Mouse (Mus musculus): ENCODE measurements around the gene Lsm14a. TPM values are rescaled to one million over a fixed set of nuclear protein-coding genes. Genes with fewer than 3 reads are reported as not detected.

Gene Lsm14a
- polyA plus RNA-seq (2014; fragmentation: Nextera tagmentation; extraction: Ambion mirVana): 32.4 and 40.0 TPM in 2 replicates

DNA sequence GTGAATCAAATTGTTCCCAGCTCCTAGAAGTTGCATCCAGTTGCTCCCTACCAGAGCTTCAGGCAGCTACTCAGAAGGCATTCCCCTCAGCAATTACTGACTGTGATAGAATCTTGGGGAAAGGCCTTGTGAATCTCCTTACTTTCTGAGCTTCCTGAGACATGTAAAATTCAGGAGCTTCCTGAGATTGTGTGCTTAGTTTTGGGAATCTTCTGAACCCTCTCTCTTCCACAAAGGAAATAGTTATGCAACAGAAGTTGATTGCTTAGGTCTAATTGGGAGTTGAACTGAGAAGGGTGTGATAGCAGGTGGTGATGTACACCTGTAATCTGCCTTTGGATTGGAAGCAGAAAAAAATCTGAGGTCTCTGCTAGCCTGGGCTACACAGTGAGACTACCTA lies at the start of gene Lsm14a:
Gene Lsm14a, minus strand, starts transcription at position 101 of the 400 bp plus-strand sequence.
- no peaks in the 10 kb centered on the region for H3K9me3 ChIP-seq (ENCODE audit: control insufficient read depth, low read length)
- no peak within 1 kb of the TSS for H3K4me2 ChIP-seq (ENCODE audit: low read length)
- H3K27ac ChIP-seq (replicated peaks in 1 of 2; ENCODE audit: control insufficient read depth in 1 of 2, insufficient read depth in 1 of 2, low read depth in 2 of 2, low read length in 2 of 2): no peak within 1 kb of the TSS
- no peaks in the 10 kb centered on the region for H3K27me3 ChIP-seq (ENCODE audit: control insufficient read depth, insufficient read depth, low read length)
- ATAC-seq (ENCODE audit: insufficient number of reproducible peaks, insufficient read depth, low FRiP score, low read depth): no peak
- H3K4me1 ChIP-seq (ENCODE audit: control insufficient read depth in 2 of 2, insufficient read depth in 2 of 2, low read length in 2 of 2): peaks cover 6 to 9% of the 10 kb centered on the region in 2 experiments
- no peaks in the 10 kb centered on the region for H3K36me3 ChIP-seq (ENCODE audit: control insufficient read depth, insufficient read depth, low read length)
- H3K4me3 ChIP-seq (ENCODE audit: control insufficient read depth in 1 of 2, insufficient read depth in 1 of 2, low read depth in 1 of 2, low read length in 2 of 2): no peak within 1 kb of the TSS
- no peak within 1 kb of the TSS for H3K9ac ChIP-seq (ENCODE audit: low read length)

DNA sequence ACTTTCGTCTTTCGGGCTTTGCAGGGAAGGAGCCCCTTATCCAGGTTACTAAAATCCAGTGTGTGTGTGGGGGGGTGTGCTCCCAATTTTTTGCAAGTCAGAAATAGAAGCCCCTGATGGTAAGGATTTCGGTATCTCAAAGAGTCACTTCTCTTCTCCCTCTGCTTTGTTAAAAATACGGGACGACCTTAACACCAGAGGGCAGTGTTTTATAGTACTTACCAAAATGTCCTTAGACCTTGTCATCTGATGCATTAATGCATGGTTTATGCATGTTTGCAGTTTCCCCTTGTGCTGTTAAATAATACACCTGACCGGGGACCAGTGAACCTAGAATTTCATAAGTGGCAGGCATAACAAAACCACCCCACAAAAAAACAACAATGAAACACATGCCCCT lies 45.8 kb upstream of the Lsm14a start:
- no peaks in the 10 kb centered on the region for H3K9me3 ChIP-seq (ENCODE audit: control insufficient read depth, low read length)
- H3K27ac ChIP-seq (replicated peaks in 1 of 2; ENCODE audit: control insufficient read depth in 1 of 2, insufficient read depth in 1 of 2, low read depth in 2 of 2, low read length in 2 of 2): no peak overlapping the region

DNA sequence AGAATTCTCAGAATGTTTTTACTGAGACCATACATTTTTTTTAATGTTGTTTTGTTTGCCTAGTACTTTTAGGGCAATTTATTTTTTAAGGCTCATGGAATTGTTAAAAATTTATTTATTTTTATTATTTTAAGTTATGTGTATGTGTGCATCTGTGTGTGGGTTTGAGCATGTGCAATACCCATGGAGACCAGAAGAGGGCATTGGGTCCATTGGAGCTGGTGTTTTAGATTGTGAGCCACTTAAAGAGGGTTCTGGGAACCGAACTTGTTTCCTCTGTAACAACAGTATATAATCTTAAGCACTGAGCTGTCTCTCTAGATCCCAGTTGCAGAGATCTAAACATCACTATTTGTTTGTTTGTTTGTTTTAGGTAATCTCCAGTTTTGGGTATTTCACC lies 40.5 kb upstream of the Lsm14a start:
- Histone ChIP-seq H3K27ac (replicated peaks in 1 of 2; ENCODE audit: control insufficient read depth in 1 of 2, insufficient read depth in 1 of 2, low read depth in 2 of 2, low read length in 2 of 2) (no peak overlapping the region), H3K4me2 (ENCODE audit: low read length) (no peak overlapping the region), H3K36me3 (ENCODE audit: control insufficient read depth, insufficient read depth, low read length) (no peaks in the 10 kb centered on the region), H3K4me3 (ENCODE audit: control insufficient read depth in 1 of 2, insufficient read depth in 1 of 2, low read depth in 1 of 2, low read length in 2 of 2) (no peak overlapping the region), H3K27me3 (ENCODE audit: control insufficient read depth, insufficient read depth, low read length) (no peaks in the 10 kb centered on the region), H3K4me1 (ENCODE audit: control insufficient read depth in 2 of 2, insufficient read depth in 2 of 2, low read length in 2 of 2) (no peaks in the 10 kb centered on the region), H3K9me3 (ENCODE audit: control insufficient read depth, low read length) (no peaks in the 10 kb centered on the region), H3K9ac (ENCODE audit: low read length) (no peak overlapping the region)
- no peak for ATAC-seq (ENCODE audit: insufficient number of reproducible peaks, insufficient read depth, low FRiP score, low read depth)
- WGBS: 75% methylated on average over 1 of the region's 1 CpGs

More for the DNA sequence above, 45.8 kb upstream of the Lsm14a start:
- H3K4me3 ChIP-seq (ENCODE audit: control insufficient read depth in 1 of 2, insufficient read depth in 1 of 2, low read depth in 1 of 2, low read length in 2 of 2): no peak overlapping the region
- no peaks in the 10 kb centered on the region for H3K4me1 ChIP-seq (ENCODE audit: control insufficient read depth in 2 of 2, insufficient read depth in 2 of 2, low read length in 2 of 2)
- ATAC-seq (ENCODE audit: insufficient number of reproducible peaks, insufficient read depth, low FRiP score, low read depth): no peak
- no peak overlapping the region for H3K4me2 ChIP-seq (ENCODE audit: low read length)
- no peak overlapping the region for H3K9ac ChIP-seq (ENCODE audit: low read length)
- H3K27me3 ChIP-seq (ENCODE audit: control insufficient read depth, insufficient read depth, low read length): no peaks in the 10 kb centered on the region
- H3K36me3 ChIP-seq (ENCODE audit: control insufficient read depth, insufficient read depth, low read length): no peaks in the 10 kb centered on the region
- WGBS: 30% methylated on average over 6 of the region's 6 CpGs

DNA sequence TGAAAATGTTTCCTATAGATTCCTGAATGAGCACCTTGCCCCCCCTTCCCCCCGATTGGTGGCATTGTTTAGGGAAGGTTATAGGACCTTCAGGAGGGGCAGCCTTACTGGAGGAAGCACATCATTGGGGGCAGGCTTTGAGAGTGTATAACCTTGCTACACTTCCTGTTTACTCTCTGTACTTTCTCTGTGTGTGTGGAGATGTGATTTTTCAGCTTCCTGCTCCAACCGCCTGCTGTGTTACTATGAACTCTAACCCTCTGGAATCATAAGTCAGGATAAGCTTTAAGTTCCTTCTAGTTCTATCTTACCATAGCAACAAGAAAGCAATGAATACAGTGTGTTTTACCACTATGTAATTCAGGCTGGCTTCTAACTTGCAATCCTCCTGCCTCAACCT lies 28.1 kb upstream of the Lsm14a start:
- Histone ChIP-seq H3K4me2 (ENCODE audit: low read length) (no peak overlapping the region), H3K27me3 (ENCODE audit: control insufficient read depth, insufficient read depth, low read length) (no peaks in the 10 kb centered on the region), H3K4me3 (ENCODE audit: control insufficient read depth in 1 of 2, insufficient read depth in 1 of 2, low read depth in 1 of 2, low read length in 2 of 2) (no peak overlapping the region), H3K36me3 (ENCODE audit: control insufficient read depth, insufficient read depth, low read length) (no peaks in the 10 kb centered on the region), H3K9me3 (ENCODE audit: control insufficient read depth, low read length) (0 out of 2 replicates have a peak, but pooled peaks cover 2% of the 10 kb centered on the region), H3K9ac (ENCODE audit: low read length) (no peak overlapping the region), H3K4me1 (ENCODE audit: control insufficient read depth in 2 of 2, insufficient read depth in 2 of 2, low read length in 2 of 2) (no peaks in the 10 kb centered on the region), H3K27ac (replicated peaks in 1 of 2; ENCODE audit: control insufficient read depth in 1 of 2, insufficient read depth in 1 of 2, low read depth in 2 of 2, low read length in 2 of 2) (no peak overlapping the region)
- no peak for ATAC-seq (ENCODE audit: insufficient number of reproducible peaks, insufficient read depth, low FRiP score, low read depth)
- 64% methylated on average over 2 of the region's 2 CpGs for WGBS

DNA sequence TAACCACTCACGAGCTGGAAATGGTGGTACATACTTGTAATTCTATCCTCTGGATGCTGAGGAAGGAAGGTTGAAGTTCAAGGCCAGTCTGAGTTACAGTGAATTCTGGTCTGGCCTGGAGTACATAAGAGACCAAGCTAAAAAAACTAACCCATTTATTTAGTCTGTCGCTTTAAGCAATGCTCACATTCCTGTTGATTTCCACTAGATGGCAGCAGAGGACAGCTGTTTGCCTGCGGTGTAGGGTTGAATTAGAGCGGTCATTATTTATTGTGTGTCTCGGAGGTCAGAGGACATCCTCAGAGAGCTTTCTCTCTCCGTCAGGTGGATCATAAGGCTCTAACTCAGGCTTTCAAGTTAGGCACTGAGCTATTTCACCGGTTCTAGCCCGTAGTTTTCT lies 14.4 kb upstream of the Lsm14a start:
- Histone ChIP-seq H3K27me3 (ENCODE audit: control insufficient read depth, insufficient read depth, low read length) (no peaks in the 10 kb centered on the region; the same call in 1 of the 2 replicates), H3K4me3 (ENCODE audit: control insufficient read depth in 1 of 2, insufficient read depth in 1 of 2, low read depth in 1 of 2, low read length in 2 of 2) (no peak overlapping the region), H3K4me2 (ENCODE audit: low read length) (0 out of 2 replicates have a peak overlapping the region, but pooled peaks have one; percentile 14), H3K4me1 (ENCODE audit: control insufficient read depth in 2 of 2, insufficient read depth in 2 of 2, low read length in 2 of 2) (no peaks in the 10 kb centered on the region), H3K9ac (ENCODE audit: low read length) (no peak overlapping the region), H3K36me3 (ENCODE audit: control insufficient read depth, insufficient read depth, low read length) (no peaks in the 10 kb centered on the region), H3K27ac (replicated peaks in 1 of 2; ENCODE audit: control insufficient read depth in 1 of 2, insufficient read depth in 1 of 2, low read depth in 2 of 2, low read length in 2 of 2) (no peak overlapping the region), H3K9me3 (ENCODE audit: control insufficient read depth, low read length) (no peaks in the 10 kb centered on the region)
- whole genome bisulfite sequencing: 13% methylated on average over 8 of the region's 8 CpGs
- no peak for ATAC-seq (ENCODE audit: insufficient number of reproducible peaks, insufficient read depth, low FRiP score, low read depth)

DNA sequence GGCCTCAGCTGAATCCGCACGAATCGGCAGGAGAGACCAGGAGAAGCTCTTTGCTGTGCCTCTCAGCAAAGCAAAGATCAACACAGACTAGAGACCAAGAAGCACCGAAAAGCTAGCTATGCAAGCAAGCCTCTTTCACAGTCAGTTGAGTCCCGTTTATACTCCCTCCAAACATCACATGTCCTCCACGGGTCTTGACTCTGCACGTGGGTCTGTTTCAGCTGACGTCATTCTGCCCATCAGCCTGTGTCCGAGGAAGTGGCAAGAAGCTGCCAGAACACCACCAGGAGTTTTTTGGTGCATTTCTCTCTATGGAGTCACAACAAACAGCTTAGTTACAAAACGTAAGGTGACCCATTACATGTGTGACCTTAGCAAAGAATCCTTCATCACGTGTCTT lies 10.8 kb upstream of the Lsm14a start:
- H3K4me3 ChIP-seq (ENCODE audit: control insufficient read depth in 1 of 2, insufficient read depth in 1 of 2, low read depth in 1 of 2, low read length in 2 of 2): no peak overlapping the region
- H3K4me1 ChIP-seq (ENCODE audit: control insufficient read depth in 2 of 2, insufficient read depth in 2 of 2, low read length in 2 of 2): no peaks in the 10 kb centered on the region
- no peak overlapping the region for H3K27ac ChIP-seq (replicated peaks in 1 of 2; ENCODE audit: control insufficient read depth in 1 of 2, insufficient read depth in 1 of 2, low read depth in 2 of 2, low read length in 2 of 2)
- H3K36me3 ChIP-seq (ENCODE audit: control insufficient read depth, insufficient read depth, low read length): no peaks in the 10 kb centered on the region
- 62% methylated on average over 11 of the region's 11 CpGs for WGBS
- no peak for ATAC-seq (ENCODE audit: insufficient number of reproducible peaks, insufficient read depth, low FRiP score, low read depth)
- no peak overlapping the region for H3K4me2 ChIP-seq (ENCODE audit: low read length)
- no peak overlapping the region for H3K9ac ChIP-seq (ENCODE audit: low read length)
- H3K27me3 ChIP-seq (ENCODE audit: control insufficient read depth, insufficient read depth, low read length): no peaks in the 10 kb centered on the region; the same call in 1 of the 2 replicates
- H3K9me3 ChIP-seq (ENCODE audit: control insufficient read depth, low read length): no peaks in the 10 kb centered on the region

DNA sequence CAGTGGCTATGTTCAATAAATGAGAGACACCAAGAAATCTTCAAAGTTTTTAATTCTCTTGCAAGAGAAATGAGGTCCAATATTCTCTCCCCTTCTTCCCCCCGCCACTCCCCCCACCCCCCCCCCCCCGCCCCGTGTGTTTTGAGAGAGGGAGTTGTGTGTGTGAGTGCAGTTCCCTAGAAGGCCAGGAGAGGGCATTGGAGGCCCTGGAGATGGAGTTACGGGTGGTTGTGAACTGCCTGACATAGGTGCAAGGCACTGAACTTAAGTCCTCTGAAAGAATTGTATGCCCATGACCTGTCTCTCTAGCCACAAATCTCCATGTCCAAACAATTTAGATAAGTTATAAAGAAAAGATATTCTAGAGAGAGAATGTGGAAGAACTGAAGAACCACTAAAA lies 7.0 kb upstream of the Lsm14a start:
- ATAC-seq (ENCODE audit: insufficient number of reproducible peaks, insufficient read depth, low FRiP score, low read depth): no peak
- Histone ChIP-seq H3K4me1 (ENCODE audit: control insufficient read depth in 2 of 2, insufficient read depth in 2 of 2, low read length in 2 of 2) (no peaks in the 10 kb centered on the region), H3K9ac (ENCODE audit: low read length) (no peak overlapping the region), H3K4me3 (ENCODE audit: control insufficient read depth in 1 of 2, insufficient read depth in 1 of 2, low read depth in 1 of 2, low read length in 2 of 2) (no peak overlapping the region), H3K27me3 (ENCODE audit: control insufficient read depth, insufficient read depth, low read length) (no peaks in the 10 kb centered on the region), H3K4me2 (ENCODE audit: low read length) (no peak overlapping the region), H3K27ac (replicated peaks in 1 of 2; ENCODE audit: control insufficient read depth in 1 of 2, insufficient read depth in 1 of 2, low read depth in 2 of 2, low read length in 2 of 2) (no peak overlapping the region), H3K9me3 (ENCODE audit: control insufficient read depth, low read length) (no peaks in the 10 kb centered on the region), H3K36me3 (ENCODE audit: control insufficient read depth, insufficient read depth, low read length) (no peaks in the 10 kb centered on the region)
- WGBS: 38% methylated on average over 3 of the region's 4 CpGs

DNA sequence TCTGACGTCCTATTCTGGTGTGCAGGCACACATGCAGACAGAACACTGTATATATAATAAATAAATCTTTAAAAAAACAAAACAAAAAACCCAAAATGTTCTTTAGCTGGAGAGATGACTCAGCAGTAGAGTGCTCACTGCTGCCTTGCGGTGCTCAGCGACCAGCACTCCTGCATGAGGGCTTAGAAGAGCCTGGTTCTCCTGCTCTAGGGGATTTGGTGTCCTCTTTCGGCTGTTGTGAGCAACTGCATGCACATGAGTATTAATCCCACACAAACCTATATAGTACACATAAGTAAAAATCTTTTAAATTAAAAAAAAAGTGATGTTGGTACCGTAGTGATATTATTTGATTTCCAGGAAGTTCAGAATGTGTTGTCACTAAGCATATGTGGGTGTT lies 5.7 kb upstream of the Lsm14a start:
- no peak overlapping the region for H3K27ac ChIP-seq (replicated peaks in 1 of 2; ENCODE audit: control insufficient read depth in 1 of 2, insufficient read depth in 1 of 2, low read depth in 2 of 2, low read length in 2 of 2)
- 72% methylated on average over 5 of the region's 5 CpGs for WGBS
- no peaks in the 10 kb centered on the region for H3K27me3 ChIP-seq (ENCODE audit: control insufficient read depth, insufficient read depth, low read length)
- no peaks in the 10 kb centered on the region for H3K9me3 ChIP-seq (ENCODE audit: control insufficient read depth, low read length)
- no peak overlapping the region for H3K9ac ChIP-seq (ENCODE audit: low read length)
- no peak overlapping the region for H3K4me2 ChIP-seq (ENCODE audit: low read length)
- H3K36me3 ChIP-seq (ENCODE audit: control insufficient read depth, insufficient read depth, low read length): no peaks in the 10 kb centered on the region
- no peak overlapping the region for H3K4me3 ChIP-seq (ENCODE audit: control insufficient read depth in 1 of 2, insufficient read depth in 1 of 2, low read depth in 1 of 2, low read length in 2 of 2)
- no peaks in the 10 kb centered on the region for H3K4me1 ChIP-seq (ENCODE audit: control insufficient read depth in 2 of 2, insufficient read depth in 2 of 2, low read length in 2 of 2)
- ATAC-seq (ENCODE audit: insufficient number of reproducible peaks, insufficient read depth, low FRiP score, low read depth): no peak
